Mouse (Mus musculus) testis, adult 10 weeks (tissue): ENCODE results near the gene Uhrf2. TPM values are rescaled to one million over a fixed set of nuclear protein-coding genes. Genes with fewer than 3 reads are reported as not detected.

Experiments used
- polyA plus RNA-seq: library from polyadenylated mRNA; stranded (reverse); fragments of 350-450 nt; fragmentation: Illumina TruSeq; extraction: RNeasy Lipid Tissue Mini Kit (QIAGEN cat#74804); gene quantifications from one replicate; pipeline ENCODE4 v1.2.3, GENCODE M21; 2014; ENCODE audit warnings: low read depth, low replicate concordance

The Uhrf2 gene
- 26.7 TPM for polyA plus RNA-seq

GRCm38 (mm10) chr19:30029894-30030635 lies at the start of gene Uhrf2:
Gene Uhrf2, plus strand, starts transcription at chr19:30030513.

GRCm38 (mm10) chr19:30003621-30004020 lies 26.7 kb upstream of the Uhrf2 start, which contains the start of gene Trpd52l3:
Gene Trpd52l3, plus strand, starts transcription at chr19:30003790.

Other genes with a start within 250 kb of the Uhrf2 start
- gene 9930021J03Rik, start 224.5 kb upstream of the Uhrf2 start, polyA plus RNA-seq: 82.2 TPM
- gene Ranbp6, start 217.5 kb upstream of the Uhrf2 start, polyA plus RNA-seq: 12.5 TPM
- gene Il33, start 105.4 kb upstream of the Uhrf2 start, polyA plus RNA-seq: 7.1 TPM
- 136 TPM for gene Trpd52l3, start 26.7 kb upstream of the Uhrf2 start, polyA plus RNA-seq
- gene Gldc, start 144.9 kb downstream of the Uhrf2 start, polyA plus RNA-seq: 1.4 TPM
- gene Mbl2, start 202.4 kb downstream of the Uhrf2 start, polyA plus RNA-seq: not detected